Mouse (Mus musculus) effector memory CD4-positive, alpha-beta T cell, adult 7 months (primary cell): ENCODE data around the gene Otof. TPM values are rescaled to one million over a fixed set of nuclear protein-coding genes. Genes with fewer than 3 reads are reported as not detected.

ENCODE experiments used
- polyA plus RNA-seq: library from polyadenylated mRNA; unstranded; fragments of 100-300 nt; shearing (Covaris generic); gene quantifications from one replicate; pipeline ENCODE4 v1.2.1, GENCODE M21; 2017

The Otof gene
- polyA plus RNA-seq = 0.05 TPM

GRCm38 (mm10) chr5:30461821-30462220 is at the start of gene Otof:
Gene Otof (minus strand): TSS chr5:30461932.

GRCm38 (mm10) chr5:30465861-30466260 is 4.1 kb upstream of the Otof start, which contains the start of gene 1700001C02Rik:
Gene 1700001C02Rik (plus strand): TSS chr5:30466047.

Other genes starting within 250 kb of the Otof start
- 21.2 TPM for gene Selenoi, start 229.4 kb downstream of the Otof start, polyA plus RNA-seq
- gene Drc1, start 180.5 kb downstream of the Otof start, polyA plus RNA-seq = 3.0 TPM
- gene 1700001C02Rik, start 4.1 kb upstream of the Otof start, polyA plus RNA-seq = not detected
- gene Cib4, start 83.9 kb upstream of the Otof start, polyA plus RNA-seq = not detected
- gene Kcnk3, start 126.2 kb upstream of the Otof start, polyA plus RNA-seq = 0.26 TPM
- gene Slc35f6, start 186.0 kb upstream of the Otof start, polyA plus RNA-seq = 31.4 TPM
- gene Cenpa, start 204.8 kb upstream of the Otof start, polyA plus RNA-seq = 155 TPM
- 0.49 TPM for gene Dpysl5, start 249.6 kb upstream of the Otof start, polyA plus RNA-seq